Mouse (Mus musculus): ENCODE results near the gene Scn10a. TPM values are rescaled to one million over a fixed set of nuclear protein-coding genes. Genes with fewer than 3 reads are reported as not detected.

The Scn10a gene
- polyA plus RNA-seq, 1 experiment: 0.68 TPM

GRCm38 (mm10) chr9:119687893-119688292 is 31.2 kb downstream of the Scn10a start:
- Histone ChIP-seq H3K4me3 (ENCODE audit: control insufficient read depth, low read depth, low read length) (no peak overlapping the region), H3K4me1 (ENCODE audit: control insufficient read depth, insufficient read depth, low read length) (no peaks in the 10 kb centered on the region), H3K27me3 (ENCODE audit: control insufficient read depth, insufficient read depth, low read length) (no peaks in the 10 kb centered on the region), H3K27ac (ENCODE audit: control insufficient read depth, insufficient read depth, low read depth, low read length) (no peak overlapping the region), H3K36me3 (ENCODE audit: control insufficient read depth, insufficient read depth, low read length) (no peaks in the 10 kb centered on the region)
- TF ChIP-seq POLR2A (IDR thresholded peaks at IDR 0.05; ENCODE audit: control insufficient read depth, low read depth, low read length) (no peak), CTCF (IDR thresholded peaks at IDR 0.05; ENCODE audit: control insufficient read depth, insufficient read depth, insufficient replicate concordance, low read depth, low read length) (no peak)

- Histone ChIP-seq H3K4me3 (ENCODE audit: control insufficient read depth, low read depth, low read length) (no peak overlapping the region), H3K27me3 (ENCODE audit: control insufficient read depth, insufficient read depth, low read length) (no peaks in the 10 kb centered on the region), H3K27ac (ENCODE audit: control insufficient read depth, insufficient read depth, low read depth, low read length) (no peak overlapping the region), H3K4me1 (ENCODE audit: control insufficient read depth, insufficient read depth, low read length) (no peaks in the 10 kb centered on the region), H3K36me3 (ENCODE audit: control insufficient read depth, insufficient read depth, low read length) (no peaks in the 10 kb centered on the region)
- TF ChIP-seq POLR2A (IDR thresholded peaks at IDR 0.05; ENCODE audit: control insufficient read depth, low read depth, low read length) (no peak), CTCF (IDR thresholded peaks at IDR 0.05; ENCODE audit: control insufficient read depth, insufficient read depth, insufficient replicate concordance, low read depth, low read length) (peak; percentile 87; the same call in 1 of the 2 replicates)
Observed at GRCm38 (mm10) chr9:119686187-119686586, 32.9 kb downstream of the Scn10a start.

- H3K27ac ChIP-seq (ENCODE audit: control insufficient read depth, insufficient read depth, low read depth, low read length): no peak overlapping the region
- no peaks in the 10 kb centered on the region for H3K27me3 ChIP-seq (ENCODE audit: control insufficient read depth, insufficient read depth, low read length)
- no peak for TF ChIP-seq POLR2A (IDR thresholded peaks at IDR 0.05; ENCODE audit: control insufficient read depth, low read depth, low read length)
- no peak for TF ChIP-seq CTCF (IDR thresholded peaks at IDR 0.05; ENCODE audit: control insufficient read depth, insufficient read depth, insufficient replicate concordance, low read depth, low read length)
- no peak overlapping the region for H3K4me3 ChIP-seq (ENCODE audit: control insufficient read depth, low read depth, low read length)
- no peaks in the 10 kb centered on the region for H3K4me1 ChIP-seq (ENCODE audit: control insufficient read depth, insufficient read depth, low read length)
- H3K36me3 ChIP-seq (ENCODE audit: control insufficient read depth, insufficient read depth, low read length): no peaks in the 10 kb centered on the region
Observed at GRCm38 (mm10) chr9:119680896-119681295, 38.2 kb downstream of the Scn10a start.

- H3K4me3 ChIP-seq (ENCODE audit: control insufficient read depth, low read depth, low read length): no peak overlapping the region
- H3K36me3 ChIP-seq (ENCODE audit: control insufficient read depth, insufficient read depth, low read length): no peaks in the 10 kb centered on the region
- H3K27me3 ChIP-seq (ENCODE audit: control insufficient read depth, insufficient read depth, low read length): no peaks in the 10 kb centered on the region
- TF ChIP-seq POLR2A (IDR thresholded peaks at IDR 0.05; ENCODE audit: control insufficient read depth, low read depth, low read length) (no peak), CTCF (IDR thresholded peaks at IDR 0.05; ENCODE audit: control insufficient read depth, insufficient read depth, insufficient replicate concordance, low read depth, low read length) (peak; percentile 20; the same call in 1 of the 2 replicates)
- H3K4me1 ChIP-seq (ENCODE audit: control insufficient read depth, insufficient read depth, low read length): peaks cover 8% of the 10 kb centered on the region
- no peak overlapping the region for H3K27ac ChIP-seq (ENCODE audit: control insufficient read depth, insufficient read depth, low read depth, low read length)
Observed at GRCm38 (mm10) chr9:119664109-119664508, 55.0 kb downstream of the Scn10a start.

- Histone ChIP-seq H3K27ac (ENCODE audit: control insufficient read depth, insufficient read depth, low read depth, low read length) (no peak overlapping the region), H3K36me3 (ENCODE audit: control insufficient read depth, insufficient read depth, low read length) (no peaks in the 10 kb centered on the region), H3K4me1 (ENCODE audit: control insufficient read depth, insufficient read depth, low read length) (no peaks in the 10 kb centered on the region), H3K4me3 (ENCODE audit: control insufficient read depth, low read depth, low read length) (no peak overlapping the region), H3K27me3 (ENCODE audit: control insufficient read depth, insufficient read depth, low read length) (no peaks in the 10 kb centered on the region)
- TF ChIP-seq CTCF (IDR thresholded peaks at IDR 0.05; ENCODE audit: control insufficient read depth, insufficient read depth, insufficient replicate concordance, low read depth, low read length) (no peak), POLR2A (IDR thresholded peaks at IDR 0.05; ENCODE audit: control insufficient read depth, low read depth, low read length) (no peak)
Observed at GRCm38 (mm10) chr9:119656111-119656510, 63.0 kb downstream of the Scn10a start.

GRCm38 (mm10) chr9:119653758-119654157 is 65.4 kb downstream of the Scn10a start:
- no peaks in the 10 kb centered on the region for H3K36me3 ChIP-seq (ENCODE audit: control insufficient read depth, insufficient read depth, low read length)
- no peak overlapping the region for H3K4me3 ChIP-seq (ENCODE audit: control insufficient read depth, low read depth, low read length)
- H3K27ac ChIP-seq (ENCODE audit: control insufficient read depth, insufficient read depth, low read depth, low read length): no peak overlapping the region
- H3K4me1 ChIP-seq (ENCODE audit: control insufficient read depth, insufficient read depth, low read length): no peaks in the 10 kb centered on the region
- no peaks in the 10 kb centered on the region for H3K27me3 ChIP-seq (ENCODE audit: control insufficient read depth, insufficient read depth, low read length)
- TF ChIP-seq CTCF (IDR thresholded peaks at IDR 0.05; ENCODE audit: control insufficient read depth, insufficient read depth, insufficient replicate concordance, low read depth, low read length) (no peak), POLR2A (IDR thresholded peaks at IDR 0.05; ENCODE audit: control insufficient read depth, low read depth, low read length) (no peak)

GRCm38 (mm10) chr9:119646942-119647547 is 72.1 kb downstream of the Scn10a start:
- no peaks in the 10 kb centered on the region for H3K36me3 ChIP-seq (ENCODE audit: control insufficient read depth, insufficient read depth, low read length)
- no peaks in the 10 kb centered on the region for H3K4me1 ChIP-seq (ENCODE audit: control insufficient read depth, insufficient read depth, low read length)
- no peak overlapping the region for H3K4me3 ChIP-seq (ENCODE audit: control insufficient read depth, low read depth, low read length)
- no peaks in the 10 kb centered on the region for H3K27me3 ChIP-seq (ENCODE audit: control insufficient read depth, insufficient read depth, low read length)
- TF ChIP-seq POLR2A (IDR thresholded peaks at IDR 0.05; ENCODE audit: control insufficient read depth, low read depth, low read length): no peak
- TF ChIP-seq CTCF (IDR thresholded peaks at IDR 0.05; ENCODE audit: control insufficient read depth, insufficient read depth, insufficient replicate concordance, low read depth, low read length): peak; percentile 76; the same call in 1 of the 2 replicates
- H3K27ac ChIP-seq (ENCODE audit: control insufficient read depth, insufficient read depth, low read depth, low read length): no peak overlapping the region

Data from testis, adult 2 months (tissue).